Mouse (Mus musculus) CH12.LX (cell line): ENCODE measurements around the gene Arhgap4. TPM values are rescaled to one million over a fixed set of nuclear protein-coding genes. Genes with fewer than 3 reads are reported as not detected.

ENCODE experiments used
- DNase-seq: peaks from one replicate; pipeline ENCODE4 v3.0.0-alpha.2; 2013; ENCODE audit errors: extremely low read depth
- H3K27ac ChIP-seq: 2 replicates; pipeline ENCODE4 v1.5.1; 2012; ENCODE audit warnings: low read depth, mild to moderate bottlenecking, control low read depth, moderate library complexity; ENCODE audit not compliant: insufficient read depth
- H3K27me3 ChIP-seq: replicated peaks from 2 replicates; pipeline ENCODE3; 2012; ENCODE audit warnings: inconsistent platforms
- H3K36me3 ChIP-seq, 2 experiments: replicated peaks in 1 of 2; 2 replicates each; pipeline versions ENCODE3 to v1.6.1; 2012; ENCODE audit warnings: inconsistent platforms in 1 of 2, low read length in 1 of 2, mild to moderate bottlenecking in 1 of 2, mixed read lengths in 1 of 2, moderate library complexity in 1 of 2; ENCODE audit not compliant: control insufficient read depth in 1 of 2, insufficient read depth in 1 of 2
- H3K4me1 ChIP-seq, 2 experiments: 2 replicates each; pipeline ENCODE4 v1.6.1; 2012; ENCODE audit warnings: inconsistent platforms in 1 of 2, moderate library complexity in 1 of 2; ENCODE audit not compliant: insufficient read depth in 2 of 2, control insufficient read depth in 1 of 2
- H3K4me2 ChIP-seq: 2 replicates; pipeline ENCODE4 v1.6.1; 2012; ENCODE audit warnings: low read depth, mild to moderate bottlenecking, control low read depth; ENCODE audit not compliant: poor library complexity, insufficient read depth, severe bottlenecking
- H3K4me3 ChIP-seq, 3 experiments: fragments of 150-350 bp in 1 of 3; sonication (generic) in 1 of 3; replicated peaks in 1 of 3; 2 replicates each; pipeline versions ENCODE3 to v1.5.1; 2011 to 2012; ENCODE audit warnings: low read depth in 2 of 3, low read length in 2 of 3, mild to moderate bottlenecking in 2 of 3, moderate library complexity in 2 of 3, control low read depth in 1 of 3, improper control_type of control experiment in 1 of 3, inconsistent platforms in 1 of 3, mixed read lengths in 1 of 3; ENCODE audit not compliant: poor library complexity in 1 of 3
- H3K79me2 ChIP-seq: replicated peaks from 2 replicates; pipeline ENCODE4 v1.6.1; 2012; ENCODE audit warnings: mild to moderate bottlenecking, moderate library complexity; ENCODE audit not compliant: control insufficient read depth, poor library complexity, insufficient read depth, severe bottlenecking; ENCODE audit errors: extremely low read depth
- H3K9ac ChIP-seq: 2 replicates; pipeline ENCODE4 v1.6.1; 2012; ENCODE audit warnings: low read depth, mild to moderate bottlenecking, control low read depth, moderate library complexity; ENCODE audit not compliant: insufficient read depth
- H3K9me3 ChIP-seq: replicated peaks from 2 replicates; pipeline ENCODE3; 2012; ENCODE audit warnings: low read length, inconsistent platforms, mixed read lengths
- BHLHE40 ChIP-seq: IDR thresholded peaks from 2 replicates; pipeline ENCODE4 v1.6.1; 2011; ENCODE audit warnings: mild to moderate bottlenecking, low read depth, low read length, improper control_type of control experiment
- CHD1 ChIP-seq: IDR thresholded peaks from 2 replicates; pipeline ENCODE4 v1.6.1; 2012; ENCODE audit warnings: low read depth, low read length, improper control_type of control experiment, inconsistent platforms
- CHD2 ChIP-seq: IDR thresholded peaks from 2 replicates; pipeline ENCODE4 v1.6.1; 2011; ENCODE audit warnings: low read length, improper control_type of control experiment
- ELF1 ChIP-seq: IDR thresholded peaks from 2 replicates; pipeline ENCODE4 v1.6.1; 2014; ENCODE audit warnings: low read depth, mild to moderate bottlenecking, inconsistent platforms, low read length, improper control_type of control experiment
- HCFC1 ChIP-seq: IDR thresholded peaks from 2 replicates; pipeline ENCODE4 v1.6.1; 2012; ENCODE audit warnings: low read depth, mild to moderate bottlenecking, inconsistent platforms, low read length, improper control_type of control experiment
- IRF4 ChIP-seq: IDR thresholded peaks from 2 replicates; pipeline ENCODE4 v1.6.1; 2014; ENCODE audit warnings: low read depth, mild to moderate bottlenecking, inconsistent platforms, low read length, improper control_type of control experiment
- KAT2A ChIP-seq: IDR thresholded peaks from 2 replicates; pipeline ENCODE4 v1.6.1; 2012; ENCODE audit warnings: low read length, improper control_type of control experiment, inconsistent platforms; ENCODE audit not compliant: insufficient replicate concordance
- MAZ ChIP-seq: IDR thresholded peaks from 2 replicates; pipeline ENCODE4 v1.6.1; 2012; ENCODE audit warnings: low read depth, mild to moderate bottlenecking, inconsistent platforms, low read length, improper control_type of control experiment, moderate library complexity
- MXI1 ChIP-seq: IDR thresholded peaks from 2 replicates; pipeline ENCODE4 v1.6.1; 2011; ENCODE audit warnings: mild to moderate bottlenecking, low read depth, low read length, improper control_type of control experiment
- MYC ChIP-seq: IDR thresholded peaks from 2 replicates; pipeline ENCODE4 v1.6.1; 2011; ENCODE audit warnings: low read depth, mild to moderate bottlenecking, improper control_type of control experiment, low read length
- NRF1 ChIP-seq: IDR thresholded peaks from 2 replicates; pipeline ENCODE4 v1.6.1; 2014; ENCODE audit warnings: low read depth, mild to moderate bottlenecking, inconsistent platforms, low read length, improper control_type of control experiment, moderate library complexity
- PAX5 ChIP-seq: IDR thresholded peaks from 2 replicates; pipeline ENCODE4 v1.6.1; 2012; ENCODE audit warnings: low read length, inconsistent platforms, mixed read lengths
- POLR2AphosphoS2 ChIP-seq: IDR thresholded peaks from 2 replicates; pipeline ENCODE4 v1.6.1; 2011; ENCODE audit warnings: low read depth, low read length, improper control_type of control experiment
- UBTF ChIP-seq: IDR thresholded peaks from 2 replicates; pipeline ENCODE4 v1.6.1; 2012; ENCODE audit warnings: low read depth, mild to moderate bottlenecking, inconsistent platforms, low read length, improper control_type of control experiment, moderate library complexity
- USF2 ChIP-seq: conservative IDR thresholded peaks from 2 replicates; pipeline ENCODE4 v1.6.1; 2011; ENCODE audit warnings: low read depth, low read length, improper control_type of control experiment
- ZC3H11A ChIP-seq: IDR thresholded peaks from 2 replicates; pipeline ENCODE4 v1.6.1; 2012; ENCODE audit warnings: low read depth, mild to moderate bottlenecking, inconsistent platforms, low read length, improper control_type of control experiment
- ZNF384 ChIP-seq: IDR thresholded peaks from 2 replicates; pipeline ENCODE4 v1.6.1; 2012; ENCODE audit warnings: low read depth, low read length, improper control_type of control experiment, inconsistent platforms
- dilution Hi-C: fragments of 300-500 bp; cut with MboI; formaldehyde crosslinking; loops from 2 replicates; pipeline ENCODE4 v1.14.3; 2020; ENCODE audit warnings: low sequenced_read_pairs; ENCODE audit not compliant: extremely low pct_unique_long_range_greater_than_20kb, extremely low pct_ligation_motif_present
- in situ Hi-C: fragments of 300-500 bp; cut with MboI; formaldehyde crosslinking; loops from 3 replicates; pipeline ENCODE4 v1.14.3; 2019; ENCODE audit warnings: low sequenced_read_pairs, low pct_ligation_motif_present, low pct_unique_long_range_greater_than_20kb, mixed read lengths
- polyA plus RNA-seq: library from polyadenylated mRNA; unstranded; fragments of >175 nt; gene quantifications from 2 replicates; pipeline ENCODE4 v1.2.1, GENCODE M21; 2012; ENCODE audit warnings: low read depth; ENCODE audit not compliant: insufficient read length
- total RNA-seq, 2 experiments: library from RNA; depleted of rRNA; stranded (reverse); fragments of 300-350 nt in 1 of 2; fragments of >200 nt in 1 of 2; gene quantifications; 2 replicates each; pipeline ENCODE4 v1.2.3; 2012 to 2014

Gene Arhgap4
- total and polyA plus RNA-seq, 3 experiments: 10.9 to 24.1 (median 14.3) TPM

DNA sequence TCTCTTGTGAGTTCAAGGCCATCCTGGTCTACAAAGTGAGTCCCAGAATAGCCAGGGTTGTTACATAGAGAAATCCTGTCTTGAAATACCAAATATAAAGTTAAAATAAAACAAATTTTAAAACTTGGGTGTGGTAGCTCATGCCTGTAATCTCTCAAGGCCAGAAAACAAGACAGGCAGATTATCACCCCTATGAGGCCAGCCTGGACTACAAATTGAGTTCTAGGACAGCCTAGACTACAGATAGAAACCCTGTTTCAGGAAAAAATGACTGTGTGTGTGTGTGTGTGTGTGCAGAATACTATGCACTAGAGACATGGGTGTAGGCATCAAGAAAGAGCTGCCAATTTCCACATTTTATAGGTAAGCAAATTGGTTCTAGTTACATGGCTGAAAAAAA, 49.1 kb upstream of the Arhgap4 start:
- H3K9me3 ChIP-seq: no peaks in the 10 kb centered on the region
- in situ Hi-C loops (no loop called here), dilution Hi-C loops (no loop called here)
- H3K4me3 ChIP-seq: no peak overlapping the region
- no peak overlapping the region for H3K4me2 ChIP-seq
- no peak overlapping the region for H3K27ac ChIP-seq
- TF ChIP-seq ZC3H11A (no peak), POLR2AphosphoS2 (no peak), USF2 (no peak), CHD2 (no peak), BHLHE40 (no peak), MAZ (no peak), ZNF384 (no peak), IRF4 (no peak), UBTF (no peak), HCFC1 (no peak)
- no peak overlapping the region for H3K9ac ChIP-seq
- H3K36me3 ChIP-seq: no peaks in the 10 kb centered on the region
- H3K79me2 ChIP-seq: peaks cover 3% of the 10 kb centered on the region; the same call in 1 of the 2 replicates
- no peak for DNase-seq
- H3K27me3 ChIP-seq: no peaks in the 10 kb centered on the region
- peaks cover 3 to 13% of the 10 kb centered on the region in 2 experiments; a peak in 2 of 4 replicates for H3K4me1 ChIP-seq

DNA sequence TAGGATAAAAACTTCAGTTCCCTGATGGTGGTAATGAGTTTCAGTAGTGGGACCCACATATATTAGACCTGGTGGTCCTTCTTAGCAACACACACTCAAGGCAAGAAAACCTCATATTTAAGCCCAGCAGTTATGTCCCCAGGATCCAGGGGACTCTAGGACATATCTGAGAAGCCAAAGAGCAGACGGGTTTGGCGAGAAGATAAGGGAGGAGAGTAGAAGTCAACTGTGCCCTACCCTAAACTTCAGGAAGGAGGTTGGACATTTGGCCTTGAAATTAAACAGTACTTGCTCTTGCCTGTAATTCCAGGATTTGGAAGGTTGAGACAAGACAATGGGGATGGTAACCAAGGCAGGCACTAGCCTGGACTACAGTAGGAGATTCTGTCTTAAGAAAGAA, 48.1 kb upstream of the Arhgap4 start:
- no peak overlapping the region for H3K27ac ChIP-seq
- no peak overlapping the region for H3K4me3 ChIP-seq
- H3K4me1 ChIP-seq: peaks cover 3 to 11% of the 10 kb centered on the region in 2 experiments; a peak in 2 of 4 replicates
- H3K79me2 ChIP-seq: peaks cover 14% of the 10 kb centered on the region
- in situ Hi-C loops (no loop called here), dilution Hi-C loops (no loop called here)
- peaks cover under 1 to 1% of the 10 kb centered on the region in 2 experiments for H3K36me3 ChIP-seq
- H3K9me3 ChIP-seq: no peaks in the 10 kb centered on the region
- no peak overlapping the region for H3K9ac ChIP-seq
- DNase-seq: no peak
- TF ChIP-seq NRF1 (no peak), KAT2A (no peak), MXI1 (no peak), ELF1 (no peak), POLR2AphosphoS2 (no peak), PAX5 (no peak), MYC (no peak), ZNF384 (no peak), ZC3H11A (no peak), CHD1 (no peak), MAZ (no peak)
- H3K4me2 ChIP-seq: no peak overlapping the region
- H3K27me3 ChIP-seq: no peaks in the 10 kb centered on the region
